Mouse (Mus musculus): ENCODE measurements at regions not wholly inside any gene's neighbourhood (a gene's known extent, or its start where the extent isn't known, plus 50 kb on each side); places are given as distances from the start of the nearest gene placed in this dataset.

GRCm38 (mm10) chr7:66531111-66531510 is 103.8 kb upstream of the Aldh1a3 start:
- no peak for TF ChIP-seq CTCF (IDR thresholded peaks at IDR 0.05; ENCODE audit: low read depth)
- no peak for TF ChIP-seq EP300 (optimal IDR thresholded peaks at IDR 0.05)

All from stomach, postnatal 0 days (tissue).